Mouse (Mus musculus) liver, adult 2 months (tissue): ENCODE results near the gene Ppp4r2.

Source experiments
- CTCF ChIP-seq: fragments of 200-500 bp; IDR thresholded peaks from 2 replicates; pipeline ENCODE4 v1.5.1; 2011; ENCODE audit warnings: low read depth, low read length, control low read depth
- POLR2A ChIP-seq: fragments of 200-500 bp; IDR thresholded peaks from 2 replicates; pipeline ENCODE4 v1.6.1; 2011; ENCODE audit warnings: low read length, control low read depth; ENCODE audit not compliant: insufficient read depth; ENCODE audit errors: extremely low read depth

DNA sequence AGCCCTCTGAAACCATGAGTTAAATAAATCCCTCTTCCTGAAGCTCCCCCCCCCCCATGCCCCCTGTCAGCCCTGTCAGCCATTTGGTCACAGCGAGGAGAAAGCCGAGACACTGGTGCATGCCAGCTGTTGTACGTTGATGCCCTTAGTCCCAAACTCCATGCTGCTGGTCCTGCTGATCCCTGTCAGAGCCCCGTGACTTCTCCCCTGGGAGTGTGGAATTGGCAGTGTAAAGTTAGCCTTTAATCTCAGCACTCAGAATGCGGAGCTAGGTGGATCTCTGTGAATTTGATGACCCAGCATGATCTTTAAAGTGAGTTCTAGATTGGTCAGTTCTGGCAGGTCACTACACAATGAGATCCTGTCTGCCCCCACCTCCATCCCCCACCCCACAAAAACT is 3.7 kb upstream of the Ppp4r2 start:
- TF ChIP-seq CTCF (no peak), POLR2A (no peak)
